In genomic region chr4:135569201-135569600, GRCm38 (mm10) we compare ENCODE assay signal across 8 mouse cellular contexts. TPM values are rescaled to one million over a fixed set of nuclear protein-coding genes. Genes with fewer than 3 reads are reported as not detected.
A peak's percentile ranks its signal among the peaks of the same experiment; 100 is the strongest.
DNase-seq lines count a peak whose midpoint lies in the region; ATAC-seq and TF ChIP-seq lines count a peak whose summit lies in the region.

No protein-coding gene starts in this region.

- 0 out of 2 replicates have a peak overlapping the region, but pooled peaks have one; percentile 2 for H3K27ac ChIP-seq in heart, embryonic 10.5 days
- no peak overlapping the region for H3K27ac ChIP-seq in neural tube, embryonic 13.5 days (replicated peaks)
- no peak overlapping the region for H3K27ac ChIP-seq in limb, embryonic 14.5 days (replicated peaks; ENCODE audit: low read depth, low read length)

- H3K9me3 ChIP-seq in heart, embryonic 10.5 days: no peaks in the 10 kb centered on the region
- H3K9me3 ChIP-seq in neural tube, embryonic 13.5 days: no peaks in the 10 kb centered on the region
- no peaks in the 10 kb centered on the region for H3K9me3 ChIP-seq in limb, embryonic 14.5 days (ENCODE audit: control insufficient read depth, low read length)

- peaks cover 61% of the 10 kb centered on the region for H3K27me3 ChIP-seq in heart, embryonic 10.5 days (ENCODE audit: insufficient read depth, poor library complexity, severe bottlenecking)
- peaks cover 64% of the 10 kb centered on the region for H3K27me3 ChIP-seq in neural tube, embryonic 13.5 days
- H3K27me3 ChIP-seq in limb, embryonic 14.5 days (ENCODE audit: control insufficient read depth, insufficient read depth, low read length): 0 out of 2 replicates have a peak, but pooled peaks cover 15% of the 10 kb centered on the region

- H3K4me2 ChIP-seq in neural tube, embryonic 13.5 days: peak overlapping the region; percentile 54; the same call in 1 of the 2 replicates
- H3K4me2 ChIP-seq in limb, embryonic 14.5 days (replicated peaks; ENCODE audit: low read depth, low read length, severe bottlenecking): peak overlapping the region; percentile 53; the same call in 1 of the 2 replicates

- no peak overlapping the region for H3K9ac ChIP-seq in neural tube, embryonic 13.5 days
- no peak overlapping the region for H3K9ac ChIP-seq in limb, embryonic 14.5 days (ENCODE audit: low read depth, low read length, severe bottlenecking)

- no peak for DNase-seq in heart, embryonic 10.5 days (ENCODE audit: low spot score)
- no peak for DNase-seq in heart, postnatal 14 days
- DNase-seq in neural tube, embryonic 10.5 days (ENCODE audit: extremely low spot score, low spot score): no peak
- no peak for DNase-seq in limb, embryonic 14.5 days (ENCODE audit: low spot score)
- DNase-seq in adrenal gland, postnatal 36 days: no peak
- no peak for DNase-seq in testis, postnatal 10 days (ENCODE audit: low spot score)
- no peak for DNase-seq in layer of hippocampus, adult 9-10 months (ENCODE audit: low spot score)

- TF ChIP-seq POLR2A in limb, embryonic 14.5 days (IDR thresholded peaks at IDR 0.05; ENCODE audit: borderline replicate concordance, extremely low read depth, insufficient read depth, insufficient read length): no peak

- intact Hi-C loops in heart, postnatal 14 days (cut with DNase I): no loop called here

- ATAC-seq in neural tube, embryonic 13.5 days (ENCODE audit: low read depth): no peak
- ATAC-seq in limb, embryonic 14.5 days (ENCODE audit: low FRiP score, low read depth): no peak

- H3K36me3 ChIP-seq in heart, embryonic 10.5 days: no peaks in the 10 kb centered on the region
- H3K36me3 ChIP-seq in neural tube, embryonic 13.5 days: no peaks in the 10 kb centered on the region
- no peaks in the 10 kb centered on the region for H3K36me3 ChIP-seq in limb, embryonic 14.5 days (ENCODE audit: control insufficient read depth, insufficient read depth, low read length)

- peaks cover 94% of the 10 kb centered on the region for H3K4me1 ChIP-seq in heart, embryonic 10.5 days
- peaks cover 64% of the 10 kb centered on the region for H3K4me1 ChIP-seq in neural tube, embryonic 13.5 days (replicated peaks)
- peaks cover 59% of the 10 kb centered on the region for H3K4me1 ChIP-seq in limb, embryonic 14.5 days (ENCODE audit: control insufficient read depth, insufficient read depth, low read length)

- H3K4me3 ChIP-seq in heart, embryonic 10.5 days: no peak overlapping the region
- no peak overlapping the region for H3K4me3 ChIP-seq in neural tube, embryonic 13.5 days
- no peak overlapping the region for H3K4me3 ChIP-seq in limb, embryonic 14.5 days (replicated peaks; ENCODE audit: low read length)

- WGBS in heart, embryonic 10.5 days: 4% methylated on average over 11 of the region's 11 CpGs
- 9% methylated on average over 11 of the region's 11 CpGs for WGBS in neural tube, embryonic 13.5 days
- 4% methylated on average over 11 of the region's 11 CpGs for WGBS in limb, embryonic 14.5 days

RNA-seq across cellular contexts. Expression of gene Grhl3, which starts 4.2 kb away (rescaled TPM):
- polyA plus RNA-seq in heart, embryonic 10.5 days (2016; fragmentation: Nextera tagmentation; extraction: Ambion mirVana): 4.3 and 14.1 TPM in 2 replicates
- total RNA-seq in heart, postnatal 14 days (2021): not detected
- 0.50 and 0.81 TPM in 2 replicates for polyA plus RNA-seq in neural tube, embryonic 13.5 days (2015; fragmentation: Nextera tagmentation; extraction: Ambion mirVana)
- polyA plus RNA-seq in limb, embryonic 14.5 days (2012; rRNA removed): 17.2 and 20.6 TPM in 2 replicates
- polyA plus RNA-seq in limb, embryonic 14.5 days (2014; fragmentation: Nextera tagmentation; extraction: Ambion mirVana): 44.4 and 46.2 TPM in 2 replicates
- not detected for total RNA-seq in adrenal gland, postnatal 36 days (2021)
